Mouse (Mus musculus): ENCODE data around the gene Zfx.

DNA sequence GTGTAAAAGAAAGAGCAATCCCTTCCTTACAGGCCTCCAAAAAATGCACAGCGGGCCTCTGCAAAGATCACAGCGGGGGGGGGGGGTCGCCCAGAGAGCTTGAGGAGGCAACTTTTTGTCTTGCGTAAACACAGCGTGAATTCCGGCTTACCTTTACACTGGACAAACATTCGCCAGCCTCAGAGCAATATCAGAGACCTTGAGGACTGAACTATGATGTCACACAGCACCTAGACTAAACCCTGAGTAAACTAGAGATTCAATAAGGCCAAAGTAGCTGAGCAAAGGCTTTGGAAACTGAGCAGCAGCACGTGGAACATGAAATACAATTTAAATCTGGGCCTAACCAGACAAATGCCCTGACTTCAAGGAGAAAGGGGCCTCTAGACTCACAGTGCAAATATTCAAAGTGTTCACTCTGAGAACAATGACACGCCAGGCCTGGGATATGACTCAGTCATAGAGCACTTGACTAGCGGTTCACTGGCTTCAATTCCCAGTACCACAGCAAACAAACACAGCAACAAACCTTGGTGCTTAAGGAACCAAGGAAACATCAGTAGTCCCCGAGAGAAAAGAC is 28.8 kb upstream of the Zfx start:
- no peak for TF ChIP-seq CHD2 (IDR thresholded peaks at IDR 0.05; ENCODE audit: low read length)
- TF ChIP-seq CTCF (IDR thresholded peaks at IDR 0.05 in 2 of 3, conservative IDR thresholded peaks at IDR 0.05 in 1 of 3; ENCODE audit: control insufficient read depth in 1 of 3, insufficient read depth in 1 of 3, low read depth in 2 of 3, low read length in 3 of 3, poor library complexity in 1 of 3, severe bottlenecking in 1 of 3), result no peak
- TF ChIP-seq ZNF384 (IDR thresholded peaks at IDR 0.05; ENCODE audit: low read depth, low read length), result no peak
- no peak for TF ChIP-seq SIN3A (IDR thresholded peaks at IDR 0.05; ENCODE audit: low read length)

Measured in MEL (cell line).